Mouse (Mus musculus): ENCODE data around the gene Cpne5. TPM values are rescaled to one million over a fixed set of nuclear protein-coding genes. Genes with fewer than 3 reads are reported as not detected.

Gene Cpne5
- polyA plus RNA-seq, 1 experiment from 2014 or later: 17.9 TPM

DNA sequence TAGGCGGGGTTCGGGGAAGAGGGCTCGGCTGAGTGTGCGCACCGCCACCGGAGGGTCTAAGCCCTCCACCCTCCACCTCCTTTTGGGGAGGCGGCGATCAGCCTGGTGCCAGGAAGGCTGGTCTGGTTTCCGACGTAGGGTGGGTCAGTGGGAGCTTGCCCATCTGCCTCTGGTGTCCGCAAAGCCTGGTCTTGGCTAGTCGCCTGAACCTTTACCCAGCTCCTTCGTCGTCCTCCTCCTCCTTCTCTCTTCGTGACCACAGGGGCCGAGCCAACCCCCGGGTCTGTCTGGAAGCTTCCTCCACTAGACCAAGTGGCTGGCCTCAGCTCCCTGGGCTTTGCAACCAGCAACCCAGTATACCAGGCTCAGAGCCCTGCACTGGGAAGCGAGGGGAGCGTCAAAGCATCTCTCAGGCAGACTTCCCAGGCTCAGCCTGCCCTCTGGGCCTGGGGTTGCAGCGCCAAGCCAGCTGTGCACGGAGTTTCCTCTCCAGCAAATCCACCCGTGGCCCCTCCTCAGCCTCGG lies 516 bp upstream of the Cpne5 start:
- Histone ChIP-seq H3K4me3 (peak overlapping the region; percentile 61), H3K9ac (peak overlapping the region; percentile 64), H3K4me1 (replicated peaks) (peaks cover 30% of the 10 kb centered on the region), H3K9me3 (replicated peaks) (no peaks in the 10 kb centered on the region), H3K27me3 (peaks cover 58% of the 10 kb centered on the region), H3K36me3 (no peaks in the 10 kb centered on the region), H3K27ac (peak overlapping the region; percentile 29; the same call in 1 of the 2 replicates), H3K4me2 (peak overlapping the region; percentile 100)
- no peak for ATAC-seq (replicated peaks; ENCODE audit: insufficient number of reproducible peaks, insufficient read depth, low FRiP score, low read depth)
- WGBS: 3% methylated on average over 23 of the region's 23 CpGs

DNA sequence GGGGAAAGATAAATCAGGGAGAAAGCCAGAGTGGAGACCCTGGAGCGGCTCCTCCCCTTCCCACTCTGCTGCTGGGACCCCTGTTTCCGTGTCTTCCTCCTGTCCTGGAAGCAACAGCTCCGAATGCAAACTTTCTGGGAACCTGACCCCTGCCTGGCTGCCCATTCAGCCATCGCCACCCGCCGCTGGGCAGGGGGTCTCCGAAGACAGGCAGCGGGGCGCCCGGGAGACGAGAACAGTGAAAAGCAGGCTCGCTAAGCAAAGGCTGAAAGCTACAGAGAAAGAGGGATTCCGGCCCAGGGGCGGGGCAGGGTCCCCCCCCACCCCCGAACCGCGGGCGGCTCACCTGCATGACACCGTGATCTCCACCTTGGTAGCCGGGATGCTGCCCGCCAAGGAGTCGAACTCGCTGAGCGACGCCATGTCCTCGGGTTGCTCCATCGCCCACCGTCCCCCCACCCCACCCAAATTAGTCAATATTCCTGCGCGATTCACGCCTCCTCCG lies 648 bp downstream of the Cpne5 start:
- Histone ChIP-seq H3K27ac (0 out of 2 replicates have a peak overlapping the region, but pooled peaks have one; percentile 29), H3K4me1 (replicated peaks) (peaks cover 30% of the 10 kb centered on the region), H3K9me3 (replicated peaks) (no peaks in the 10 kb centered on the region), H3K9ac (peak overlapping the region; percentile 64), H3K4me3 (peak overlapping the region; percentile 61), H3K4me2 (peak overlapping the region; percentile 100), H3K27me3 (peaks cover 58% of the 10 kb centered on the region), H3K36me3 (no peaks in the 10 kb centered on the region)
- ATAC-seq (replicated peaks; ENCODE audit: insufficient number of reproducible peaks, insufficient read depth, low FRiP score, low read depth): no peak
- 3% methylated on average over 32 of the region's 32 CpGs for whole genome bisulfite sequencing

DNA sequence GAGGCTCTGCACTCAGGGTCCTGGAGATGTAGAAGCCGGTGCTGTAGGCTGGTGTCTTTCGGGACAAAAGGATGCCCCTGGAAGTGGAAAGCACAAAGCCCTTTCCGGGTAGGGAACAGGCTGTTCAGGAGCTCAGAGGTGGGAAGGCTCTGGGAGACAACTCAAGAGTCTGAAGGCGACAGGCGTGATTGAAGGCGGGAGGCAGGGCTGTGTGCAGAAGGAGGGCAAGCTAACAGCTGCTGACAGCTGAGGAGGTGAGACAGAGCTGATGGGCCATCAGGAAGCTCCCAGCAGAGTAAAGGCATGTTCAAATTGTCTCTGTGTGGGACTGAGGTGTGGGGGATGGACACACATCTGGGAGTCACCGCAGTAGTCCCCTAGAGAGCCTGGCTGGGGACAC lies 1.9 kb downstream of the Cpne5 start:
- no peak overlapping the region for H3K27ac ChIP-seq
- H3K27me3 ChIP-seq: peaks cover 62% of the 10 kb centered on the region
- ATAC-seq (replicated peaks; ENCODE audit: insufficient number of reproducible peaks, insufficient read depth, low FRiP score, low read depth): no peak
- H3K36me3 ChIP-seq: no peaks in the 10 kb centered on the region
- WGBS: 50% methylated on average over 7 of the region's 7 CpGs
- peak overlapping the region; percentile 61; the same call in 1 of the 2 replicates for H3K4me3 ChIP-seq
- H3K4me1 ChIP-seq (replicated peaks): peaks cover 24% of the 10 kb centered on the region
- H3K9ac ChIP-seq: no peak overlapping the region
- peak overlapping the region; percentile 100 for H3K4me2 ChIP-seq
- H3K9me3 ChIP-seq (replicated peaks): no peaks in the 10 kb centered on the region

DNA sequence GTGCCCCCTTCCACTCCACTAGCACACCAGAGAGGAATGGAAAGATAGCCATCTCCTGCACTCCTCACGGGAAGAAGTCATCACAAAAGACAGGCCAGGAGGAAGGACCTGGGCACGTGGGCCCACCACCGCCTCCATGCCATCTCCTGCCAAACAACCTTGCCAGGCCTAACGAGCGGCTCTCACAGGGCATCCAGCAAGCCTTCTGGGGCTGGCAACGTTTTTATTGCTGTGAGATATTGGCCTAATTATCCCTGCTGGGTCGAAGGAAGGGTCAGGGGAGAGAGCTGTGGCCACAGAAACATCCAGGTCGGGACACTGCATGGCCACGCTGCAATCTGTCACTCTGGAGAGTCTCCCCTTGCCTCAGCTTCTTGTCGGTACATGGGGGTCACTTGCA lies 6.9 kb downstream of the Cpne5 start:
- Histone ChIP-seq H3K9me3 (replicated peaks) (no peaks in the 10 kb centered on the region), H3K27ac (no peak overlapping the region), H3K36me3 (no peaks in the 10 kb centered on the region), H3K4me3 (no peak overlapping the region), H3K4me2 (no peak overlapping the region), H3K27me3 (peaks cover 28% of the 10 kb centered on the region), H3K9ac (no peak overlapping the region), H3K4me1 (replicated peaks) (no peaks in the 10 kb centered on the region)
- WGBS: 75% methylated on average over 10 of the region's 10 CpGs
- no peak for ATAC-seq (replicated peaks; ENCODE audit: insufficient number of reproducible peaks, insufficient read depth, low FRiP score, low read depth)

DNA sequence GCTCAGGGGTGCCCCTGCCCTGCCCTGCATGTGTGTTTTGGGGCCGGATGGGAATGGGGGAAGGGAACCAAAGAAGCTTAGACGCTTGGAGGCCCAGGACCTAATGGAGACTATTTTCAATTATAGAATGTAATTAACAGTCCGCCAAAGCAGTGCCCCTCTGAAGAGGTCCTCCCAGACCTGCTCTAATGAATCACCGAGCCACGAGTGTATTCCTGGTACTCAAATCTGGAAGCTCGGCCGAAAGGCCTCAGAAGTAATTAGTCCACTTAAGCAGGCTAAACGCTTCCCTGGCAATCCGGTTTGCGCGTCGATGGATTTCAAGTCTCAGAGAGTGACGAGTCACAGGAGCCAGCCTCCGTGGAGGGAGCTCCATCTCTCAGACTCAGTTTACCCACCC lies 17.3 kb downstream of the Cpne5 start:
- Histone ChIP-seq H3K9ac (no peak overlapping the region), H3K4me2 (no peak overlapping the region), H3K36me3 (no peaks in the 10 kb centered on the region), H3K9me3 (replicated peaks) (no peaks in the 10 kb centered on the region), H3K4me3 (no peak overlapping the region), H3K27me3 (peaks cover 3% of the 10 kb centered on the region; the same call in 1 of the 2 replicates), H3K27ac (no peak overlapping the region), H3K4me1 (replicated peaks) (no peaks in the 10 kb centered on the region)
- WGBS: 72% methylated on average over 14 of the region's 14 CpGs
- no peak for ATAC-seq (replicated peaks; ENCODE audit: insufficient number of reproducible peaks, insufficient read depth, low FRiP score, low read depth)

DNA sequence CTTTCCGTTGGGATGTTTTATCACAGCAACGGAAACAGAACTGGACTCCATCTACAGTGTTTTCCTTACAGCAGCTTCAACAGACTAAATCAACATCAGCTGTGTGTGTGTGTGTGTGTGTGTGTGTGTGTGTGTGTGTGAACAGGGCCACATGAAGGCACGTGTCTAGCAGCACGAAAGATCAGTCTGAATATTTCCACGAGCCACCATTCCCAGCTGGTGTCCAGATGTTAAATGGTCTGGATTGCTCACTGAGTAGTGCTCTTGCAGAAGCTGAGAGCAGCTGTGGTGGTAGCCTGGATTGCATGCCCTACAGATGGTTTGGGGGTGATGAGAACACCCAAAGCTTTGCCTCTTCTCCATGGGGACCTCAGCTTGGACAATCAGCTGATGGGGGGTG lies 19.9 kb downstream of the Cpne5 start:
- no peaks in the 10 kb centered on the region for H3K9me3 ChIP-seq (replicated peaks)
- 0 out of 2 replicates have a peak, but pooled peaks cover 3% of the 10 kb centered on the region for H3K4me1 ChIP-seq (replicated peaks)
- H3K27ac ChIP-seq: no peak overlapping the region
- peaks cover 11% of the 10 kb centered on the region; the same call in 1 of the 2 replicates for H3K27me3 ChIP-seq
- no peak overlapping the region for H3K4me2 ChIP-seq
- WGBS: 68% methylated on average over 5 of the region's 5 CpGs
- H3K36me3 ChIP-seq: no peaks in the 10 kb centered on the region
- H3K4me3 ChIP-seq: no peak overlapping the region
- ATAC-seq (replicated peaks; ENCODE audit: insufficient number of reproducible peaks, insufficient read depth, low FRiP score, low read depth): no peak
- H3K9ac ChIP-seq: no peak overlapping the region

DNA sequence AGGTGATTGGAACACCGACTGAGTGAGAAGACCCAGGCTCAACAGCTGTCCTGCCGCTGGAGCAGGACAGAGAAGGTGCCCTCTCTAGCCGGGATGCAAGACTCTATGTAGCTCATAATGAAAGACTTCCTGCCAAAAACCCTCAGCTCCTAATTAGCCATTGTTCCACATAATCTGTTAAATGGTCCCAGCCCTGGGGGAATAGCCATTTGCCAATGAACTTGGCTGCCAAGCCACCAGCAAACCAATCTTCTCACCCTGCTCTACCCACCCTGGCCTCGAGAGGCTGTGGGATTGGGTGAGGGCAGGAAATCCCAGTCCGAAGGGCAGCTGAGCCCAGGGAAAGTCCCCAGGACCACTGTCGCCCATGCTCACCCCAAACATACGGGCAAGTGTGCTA lies 21.9 kb downstream of the Cpne5 start:
- Histone ChIP-seq H3K9ac (no peak overlapping the region), H3K4me3 (no peak overlapping the region), H3K4me2 (no peak overlapping the region), H3K36me3 (no peaks in the 10 kb centered on the region), H3K4me1 (replicated peaks) (peaks cover 8% of the 10 kb centered on the region), H3K27me3 (peaks cover 11% of the 10 kb centered on the region; the same call in 1 of the 2 replicates), H3K27ac (no peak overlapping the region), H3K9me3 (replicated peaks) (no peaks in the 10 kb centered on the region)
- 67% methylated on average over 7 of the region's 7 CpGs for WGBS
- no peak for ATAC-seq (replicated peaks; ENCODE audit: insufficient number of reproducible peaks, insufficient read depth, low FRiP score, low read depth)

DNA sequence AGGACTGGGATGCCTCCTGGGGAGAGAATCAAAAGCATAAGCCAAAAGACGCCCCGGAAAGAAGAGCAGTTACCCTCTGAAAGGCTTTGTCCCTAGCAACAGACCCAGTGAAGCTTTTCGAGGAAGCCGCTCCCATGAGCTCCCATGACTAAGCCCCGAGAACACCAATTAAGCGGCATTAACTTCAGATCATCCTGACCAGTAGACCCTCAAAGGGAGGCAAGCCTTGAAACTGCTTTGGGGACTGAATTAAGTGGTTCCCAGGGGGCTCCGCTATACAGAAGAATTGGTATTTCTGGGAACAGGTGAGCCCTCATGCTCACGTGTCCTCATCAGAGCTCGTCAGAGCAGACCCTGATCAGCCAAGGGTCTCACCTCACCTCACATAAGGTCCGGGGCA lies 23.3 kb downstream of the Cpne5 start:
- no peak for ATAC-seq (replicated peaks; ENCODE audit: insufficient number of reproducible peaks, insufficient read depth, low FRiP score, low read depth)
- 73% methylated on average over 10 of the region's 10 CpGs for WGBS
- H3K36me3 ChIP-seq: no peaks in the 10 kb centered on the region
- H3K27me3 ChIP-seq: peaks cover 11% of the 10 kb centered on the region; the same call in 1 of the 2 replicates
- no peak overlapping the region for H3K4me2 ChIP-seq
- peaks cover 10% of the 10 kb centered on the region for H3K4me1 ChIP-seq (replicated peaks)
- H3K9ac ChIP-seq: no peak overlapping the region
- H3K27ac ChIP-seq: no peak overlapping the region
- no peaks in the 10 kb centered on the region for H3K9me3 ChIP-seq (replicated peaks)
- H3K4me3 ChIP-seq: no peak overlapping the region

DNA sequence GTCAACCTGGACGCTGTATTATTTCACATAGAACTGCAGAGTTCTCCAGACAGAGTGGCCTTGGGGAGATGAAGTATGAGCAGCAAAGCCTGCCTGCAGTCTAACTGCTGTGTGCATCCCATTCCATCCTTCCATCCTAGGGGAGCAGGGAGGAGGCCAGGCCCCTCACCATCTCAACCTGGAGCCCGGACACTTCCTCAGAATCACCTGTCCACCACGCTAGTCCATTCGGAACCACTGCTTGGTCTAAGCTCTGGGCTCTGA lies 23.8 kb downstream of the Cpne5 start:
- peaks cover 10% of the 10 kb centered on the region for H3K4me1 ChIP-seq (replicated peaks)
- no peak overlapping the region for H3K4me2 ChIP-seq
- ATAC-seq (replicated peaks; ENCODE audit: insufficient number of reproducible peaks, insufficient read depth, low FRiP score, low read depth): no peak
- no peak overlapping the region for H3K27ac ChIP-seq
- no peak overlapping the region for H3K9ac ChIP-seq
- H3K9me3 ChIP-seq (replicated peaks): no peaks in the 10 kb centered on the region
- WGBS: 80% methylated on average over 4 of the region's 4 CpGs
- H3K27me3 ChIP-seq: peaks cover 11% of the 10 kb centered on the region; the same call in 1 of the 2 replicates
- no peak overlapping the region for H3K4me3 ChIP-seq
- H3K36me3 ChIP-seq: no peaks in the 10 kb centered on the region

DNA sequence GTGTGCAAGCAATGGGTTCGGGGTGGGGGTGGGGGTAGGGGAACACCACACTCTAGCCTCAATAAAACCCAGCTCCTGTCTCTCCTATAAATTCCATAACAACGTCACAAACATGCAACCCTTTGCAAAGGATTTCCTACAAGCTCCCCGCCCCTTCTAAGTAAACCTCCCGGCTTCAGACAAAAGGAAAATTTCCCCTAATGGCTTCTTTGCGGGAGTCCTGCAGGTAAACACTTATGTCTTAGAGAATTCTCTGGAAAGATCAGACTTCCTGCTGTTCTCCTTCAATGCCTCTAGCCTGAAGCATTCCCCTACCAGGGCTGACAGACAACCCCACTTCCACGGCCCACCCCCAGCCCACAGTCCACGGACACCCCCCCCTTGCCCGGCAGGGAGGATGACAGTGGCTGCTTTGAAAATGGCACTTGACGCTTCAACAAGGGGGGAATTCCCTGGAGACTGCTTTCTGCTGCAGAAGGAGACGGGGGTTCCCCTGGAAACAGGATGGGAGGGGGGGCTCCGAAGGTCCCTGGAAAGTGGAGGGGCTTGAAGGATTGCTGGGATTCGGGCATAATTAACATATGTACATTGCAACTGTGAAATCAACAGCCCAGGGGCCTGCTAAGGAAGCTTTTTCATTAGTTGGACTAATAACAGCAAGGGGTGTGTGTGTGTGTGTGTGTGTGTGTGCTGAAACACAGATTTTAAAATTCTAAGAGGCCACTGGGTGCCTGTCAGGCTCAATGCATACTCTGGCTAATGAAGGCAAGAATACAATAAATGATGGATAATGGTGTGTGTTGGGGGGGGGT lies 24.4 kb downstream of the Cpne5 start:
- 36% methylated on average over 12 of the region's 12 CpGs for WGBS
- H3K4me2 ChIP-seq: no peak overlapping the region
- ATAC-seq (replicated peaks; ENCODE audit: insufficient number of reproducible peaks, insufficient read depth, low FRiP score, low read depth): no peak
- no peak overlapping the region for H3K27ac ChIP-seq
- no peaks in the 10 kb centered on the region for H3K9me3 ChIP-seq (replicated peaks)
- peaks cover 10% of the 10 kb centered on the region for H3K4me1 ChIP-seq (replicated peaks)
- peaks cover 11% of the 10 kb centered on the region; the same call in 1 of the 2 replicates for H3K27me3 ChIP-seq
- H3K9ac ChIP-seq: no peak overlapping the region
- no peak overlapping the region for H3K4me3 ChIP-seq
- no peaks in the 10 kb centered on the region for H3K36me3 ChIP-seq

DNA sequence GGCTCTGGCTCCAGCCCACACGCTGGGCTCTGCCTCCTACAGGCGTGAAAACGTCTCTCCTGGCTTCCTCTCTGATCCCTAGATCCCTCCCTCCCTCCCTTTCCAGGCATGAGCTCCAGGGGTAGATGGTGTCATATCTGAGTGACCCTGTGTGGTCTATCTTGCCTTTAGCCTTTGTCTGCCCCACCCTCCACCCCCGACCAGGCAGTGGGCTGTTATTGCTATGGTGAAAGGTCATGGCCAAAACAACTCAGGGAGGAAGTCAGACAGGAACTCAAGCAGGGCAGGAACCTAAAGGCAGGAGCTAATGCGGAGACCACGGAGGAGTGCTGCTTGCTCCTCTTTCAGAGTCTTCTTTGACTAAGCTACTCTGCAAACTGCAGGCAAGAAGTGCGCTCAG lies 26.1 kb downstream of the Cpne5 start:
- Histone ChIP-seq H3K9ac (no peak overlapping the region), H3K4me3 (no peak overlapping the region), H3K9me3 (replicated peaks) (no peaks in the 10 kb centered on the region), H3K27ac (no peak overlapping the region), H3K27me3 (peaks cover 10% of the 10 kb centered on the region; the same call in 1 of the 2 replicates), H3K4me2 (peak overlapping the region; percentile 36; the same call in 1 of the 2 replicates), H3K4me1 (replicated peaks) (peaks cover 10% of the 10 kb centered on the region), H3K36me3 (no peaks in the 10 kb centered on the region)
- WGBS: 41% methylated on average over 7 of the region's 7 CpGs
- no peak for ATAC-seq (replicated peaks; ENCODE audit: insufficient number of reproducible peaks, insufficient read depth, low FRiP score, low read depth)
